Comparison of ENCODE assay signal across 28 mouse cellular contexts in the genomic region with DNA sequence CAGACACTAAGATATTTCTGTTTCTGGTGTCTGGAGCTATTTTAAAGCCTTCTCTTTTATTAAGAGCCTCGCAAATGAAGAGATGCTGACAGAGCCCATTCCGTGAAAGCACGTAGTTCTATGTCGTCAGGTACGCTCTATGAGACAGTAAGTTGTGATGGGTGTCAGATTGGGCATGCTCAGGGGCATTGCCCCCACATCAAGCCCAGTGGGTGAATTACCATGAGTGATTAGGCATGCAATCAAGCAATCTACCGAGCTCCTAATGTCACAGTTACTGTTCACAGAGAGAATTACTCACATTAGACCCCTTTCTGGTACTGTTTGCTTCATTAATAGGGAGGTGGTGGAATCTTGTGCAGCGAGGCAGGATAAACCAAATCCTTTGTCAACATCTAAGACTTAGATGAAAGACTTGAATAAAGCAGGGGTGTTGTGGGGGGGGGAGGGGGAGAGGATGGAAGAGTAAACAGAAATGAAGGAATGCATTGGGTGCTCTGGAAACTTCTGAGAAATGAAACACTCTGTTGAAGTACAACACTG.
A peak's percentile ranks its signal among the peaks of the same experiment; 100 is the strongest.
DNase-seq lines count a peak whose midpoint lies in the region; ATAC-seq lines count a peak whose summit lies in the region.
"Had no signal": no experiment of that assay in that cellular context is flagged by ENCODE, and none has a peak within 500 bp of the region (broad histone marks: within the 10 kb centered on the region; RNA-seq: fewer than 3 reads in every experiment).

No protein-coding gene starts in this region.

- WGBS in forebrain, embryonic 11.5 days: 40% methylated on average over 7 of the region's 7 CpGs
- WGBS in forebrain, embryonic 10.5 days: 55% methylated on average over 7 of the region's 7 CpGs
- 29% methylated on average over 7 of the region's 7 CpGs for WGBS in forebrain, embryonic 13.5 days
- whole genome bisulfite sequencing in midbrain, embryonic 13.5 days: 40% methylated on average over 7 of the region's 7 CpGs

- no peaks in the 10 kb centered on the region for H3K9me3 ChIP-seq in forebrain, embryonic 11.5 days (ENCODE audit: control insufficient read depth, low read length)
- no peaks in the 10 kb centered on the region for H3K9me3 ChIP-seq in forebrain, embryonic 10.5 days
- H3K9me3 ChIP-seq in forebrain, embryonic 13.5 days (replicated peaks): no peaks in the 10 kb centered on the region
- H3K9me3 ChIP-seq in midbrain, embryonic 13.5 days: no peaks in the 10 kb centered on the region
- H3K9me3 ChIP-seq: embryonic facial prominence, embryonic 13.5 days; hindbrain, embryonic 10.5 days; intestine, embryonic 15.5 days; limb, embryonic 12.5 days; liver, embryonic 15.5 days; neural tube, embryonic 13.5 days; stomach, embryonic 15.5 days had no signal

- H3K27ac ChIP-seq in forebrain, embryonic 11.5 days (ENCODE audit: low read depth, low read length): no peak overlapping the region
- H3K27ac ChIP-seq in forebrain, embryonic 10.5 days: no peak overlapping the region
- H3K27ac ChIP-seq in forebrain, embryonic 13.5 days: no peak overlapping the region
- H3K27ac ChIP-seq in midbrain, embryonic 13.5 days: no peak overlapping the region
- H3K27ac ChIP-seq: embryonic facial prominence, embryonic 13.5 days; hindbrain, embryonic 10.5 days; intestine, embryonic 15.5 days; layer of hippocampus, adult 2 months; limb, embryonic 12.5 days; liver, embryonic 15.5 days; neural tube, embryonic 13.5 days; stomach, embryonic 15.5 days had no signal

- no peak overlapping the region for H3K4me3 ChIP-seq in forebrain, embryonic 11.5 days (ENCODE audit: low read depth, low read length)
- H3K4me3 ChIP-seq in forebrain, embryonic 10.5 days: no peak overlapping the region
- no peak overlapping the region for H3K4me3 ChIP-seq in forebrain, embryonic 13.5 days
- no peak overlapping the region for H3K4me3 ChIP-seq in midbrain, embryonic 13.5 days (replicated peaks)
- H3K4me3 ChIP-seq: embryonic facial prominence, embryonic 13.5 days; hindbrain, embryonic 10.5 days; intestine, embryonic 15.5 days; layer of hippocampus, adult 2 months; limb, embryonic 12.5 days; liver, embryonic 15.5 days; neural tube, embryonic 13.5 days; stomach, embryonic 15.5 days had no signal

- no peak overlapping the region for H3K4me2 ChIP-seq in forebrain, embryonic 11.5 days (ENCODE audit: low read depth, low read length, severe bottlenecking)
- 0 out of 2 replicates have a peak overlapping the region, but pooled peaks have one; percentile 16 for H3K4me2 ChIP-seq in forebrain, embryonic 13.5 days
- no peak overlapping the region for H3K4me2 ChIP-seq in midbrain, embryonic 13.5 days (replicated peaks)
- H3K4me2 ChIP-seq: embryonic facial prominence, embryonic 13.5 days; intestine, embryonic 15.5 days; limb, embryonic 12.5 days; liver, embryonic 15.5 days; lung, embryonic 14.5 days; neural tube, embryonic 13.5 days; stomach, embryonic 15.5 days had no signal

- no peaks in the 10 kb centered on the region; the same call in 1 of the 2 replicates for H3K4me1 ChIP-seq in forebrain, embryonic 11.5 days (replicated peaks; ENCODE audit: control insufficient read depth, insufficient read depth, low read length)
- peaks cover 36% of the 10 kb centered on the region for H3K4me1 ChIP-seq in forebrain, embryonic 10.5 days
- H3K4me1 ChIP-seq in forebrain, embryonic 13.5 days: peaks cover 16% of the 10 kb centered on the region
- peaks cover 14% of the 10 kb centered on the region for H3K4me1 ChIP-seq in midbrain, embryonic 13.5 days (replicated peaks)
- H3K4me1 ChIP-seq: embryonic facial prominence, embryonic 13.5 days; intestine, embryonic 15.5 days; liver, embryonic 15.5 days; stomach, embryonic 15.5 days had no signal

- peak; percentile 79 for ATAC-seq in forebrain, embryonic 11.5 days (replicated peaks; ENCODE audit: low FRiP score)
- ATAC-seq in forebrain, embryonic 13.5 days: peak; percentile 45; the same call in 1 of the 2 replicates
- 0 out of 2 replicates have a peak, but pooled peaks have one; percentile 43 for ATAC-seq in midbrain, embryonic 13.5 days
- ATAC-seq: activated CD4-positive, CD25-positive, alpha-beta regulatory T cell, adult 4 months; hindbrain, embryonic 16.5 days; intestine, embryonic 15.5 days had no signal

- H3K36me3 ChIP-seq in forebrain, embryonic 11.5 days (ENCODE audit: control insufficient read depth, insufficient read depth, low read length): no peaks in the 10 kb centered on the region
- H3K36me3 ChIP-seq in forebrain, embryonic 10.5 days (replicated peaks): no peaks in the 10 kb centered on the region
- no peaks in the 10 kb centered on the region for H3K36me3 ChIP-seq in forebrain, embryonic 13.5 days (ENCODE audit: poor library complexity, severe bottlenecking)
- H3K36me3 ChIP-seq in midbrain, embryonic 13.5 days: no peaks in the 10 kb centered on the region
- H3K36me3 ChIP-seq: embryonic facial prominence, embryonic 13.5 days; hindbrain, embryonic 10.5 days; intestine, embryonic 15.5 days; limb, embryonic 12.5 days; liver, embryonic 15.5 days; neural tube, embryonic 13.5 days; stomach, embryonic 15.5 days had no signal

- no peak overlapping the region for H3K9ac ChIP-seq in forebrain, embryonic 11.5 days (ENCODE audit: low read length)
- H3K9ac ChIP-seq in forebrain, embryonic 13.5 days: no peak overlapping the region
- no peak overlapping the region for H3K9ac ChIP-seq in midbrain, embryonic 13.5 days (replicated peaks)
- H3K9ac ChIP-seq: embryonic facial prominence, embryonic 13.5 days; intestine, embryonic 15.5 days; limb, embryonic 12.5 days; liver, embryonic 15.5 days; lung, embryonic 14.5 days; neural tube, embryonic 13.5 days; stomach, embryonic 15.5 days had no signal

- DNase-seq in forebrain, embryonic 11.5 days (ENCODE audit: low spot score): no peak
- DNase-seq in forebrain, embryonic 10.5 days (ENCODE audit: extremely low spot score, low spot score): no peak
- DNase-seq in retina, postnatal 1 day: peak; percentile 56
- no peak for DNase-seq in cerebellum, postnatal 14 days
- no peak for DNase-seq in urinary bladder, postnatal 14 days (ENCODE audit: low spot score)
- DNase-seq: adrenal gland, adult 2 months; adrenal gland, postnatal 36 days; cerebellum, adult 2 months; gastrocnemius, postnatal 10 days; heart, postnatal 14 days; kidney, adult 2 months; kidney, postnatal 36 days; lung, embryonic 14.5 days; lung, postnatal 14 days; right cerebral cortex, postnatal 14 days had no signal

- no peaks in the 10 kb centered on the region for H3K27me3 ChIP-seq in forebrain, embryonic 11.5 days (ENCODE audit: control insufficient read depth, insufficient read depth, low read length)
- H3K27me3 ChIP-seq in forebrain, embryonic 10.5 days (ENCODE audit: poor library complexity, severe bottlenecking): no peaks in the 10 kb centered on the region
- H3K27me3 ChIP-seq in forebrain, embryonic 13.5 days: no peaks in the 10 kb centered on the region
- no peaks in the 10 kb centered on the region for H3K27me3 ChIP-seq in midbrain, embryonic 13.5 days
- H3K27me3 ChIP-seq: CH12.LX; embryonic facial prominence, embryonic 13.5 days; intestine, embryonic 15.5 days; limb, embryonic 12.5 days; liver, embryonic 15.5 days; neural tube, embryonic 13.5 days; stomach, embryonic 15.5 days had no signal
